Mouse (Mus musculus) ovary, adult 2 months (tissue): ENCODE measurements around the gene Arhgap24. TPM values are rescaled to one million over a fixed set of nuclear protein-coding genes. Genes with fewer than 3 reads are reported as not detected.

Experiments used
- polyA plus RNA-seq: library from polyadenylated mRNA; depleted of rRNA; stranded (reverse); fragments of >200 nt; gene quantifications from 2 replicates; pipeline ENCODE4 v1.2.3, GENCODE M21; 2012; rRNA removed

The Arhgap24 gene
- 5.1 and 6.5 TPM in 2 replicates for polyA plus RNA-seq

DNA sequence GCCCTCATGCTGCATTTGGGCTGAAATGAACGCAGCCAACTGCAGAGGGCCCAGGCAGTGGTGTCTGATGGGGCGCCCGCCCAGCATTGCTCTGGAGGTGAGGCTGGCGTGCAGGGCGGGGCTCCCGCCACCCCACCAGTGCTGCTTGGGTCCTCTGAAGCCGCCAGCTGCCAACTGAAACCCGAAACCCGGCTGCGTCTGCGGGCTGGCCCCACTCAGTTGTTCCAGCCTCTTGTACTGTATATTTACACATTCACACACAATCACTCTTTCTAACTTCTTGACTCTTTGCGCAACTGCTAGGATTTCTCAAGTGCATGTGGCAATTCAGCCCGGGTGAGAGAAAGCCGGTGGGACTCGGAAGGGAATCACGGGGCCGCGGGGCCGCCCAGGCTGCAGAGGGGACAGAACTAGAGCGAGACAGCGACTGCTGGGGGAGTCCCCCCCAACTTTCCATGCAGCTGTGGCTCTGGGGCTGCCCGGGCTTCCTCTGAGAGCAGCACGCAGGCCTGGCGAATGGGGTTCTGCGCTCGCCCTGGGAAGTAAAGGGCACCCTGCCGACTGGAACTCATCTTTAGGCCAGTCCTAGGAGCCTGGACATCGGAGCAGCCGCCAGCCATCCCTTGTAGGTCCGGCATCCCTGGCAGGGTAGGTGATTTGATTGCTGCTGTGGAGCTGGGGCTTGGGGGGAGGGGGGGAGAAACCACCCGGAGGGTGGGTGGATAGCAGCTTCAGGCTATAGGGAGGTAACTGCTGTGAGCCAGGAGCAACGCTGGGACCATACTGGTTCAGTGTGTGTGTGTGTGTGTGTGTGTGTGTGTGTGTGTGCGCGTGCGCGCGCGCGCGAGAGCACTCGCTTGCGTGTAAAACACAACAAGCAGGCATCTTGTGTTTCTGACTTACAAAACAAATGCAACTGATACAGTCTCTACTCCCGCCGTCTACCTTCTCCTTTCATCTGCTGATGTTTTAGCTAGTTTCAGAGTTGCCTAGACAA, at the start of gene Arhgap24:
TSS of gene Arhgap24 (plus strand) at position 177 of the 997 bp plus-strand sequence.

